Mouse (Mus musculus) liver, embryonic 18 days (tissue): ENCODE results near the gene Tut4. TPM values are rescaled to one million over a fixed set of nuclear protein-coding genes. Genes with fewer than 3 reads are reported as not detected.

Source experiments
- polyA plus RNA-seq: library from polyadenylated mRNA; depleted of rRNA; stranded (reverse); fragments of >200 nt; gene quantifications from 2 replicates; pipeline ENCODE4 v1.2.3, GENCODE M21; 2012; rRNA removed

The Tut4 gene
- 41.4 and 57.2 TPM in 2 replicates for polyA plus RNA-seq

GRCm38 (mm10) chr4:108459231-108460155 lies at the start of gene Tut4:
Gene Tut4 (plus strand): TSS chr4:108459426.

GRCm38 (mm10) chr4:108578840-108579742 lies 119.9 kb downstream of the Tut4 start, which contains the start of the genes Prpf38a and Orc1:
Gene Prpf38a (minus strand): TSS chr4:108579336.
Gene Orc1 (plus strand): TSS chr4:108579423.

Other genes starting within 250 kb of the Tut4 start
- 0.96 and 1.3 TPM in 2 replicates for gene Zyg11a, start 241.4 kb upstream of the Tut4 start, polyA plus RNA-seq
- 3.4 and 4.0 TPM in 2 replicates for gene Zyg11b, start 158.3 kb upstream of the Tut4 start, polyA plus RNA-seq
- 16.3 and 22.9 TPM in 2 replicates for gene Coa7, start 131.3 kb upstream of the Tut4 start, polyA plus RNA-seq
- gene Shisal2a, start 76.1 kb upstream of the Tut4 start, polyA plus RNA-seq = 1.3 and 3.0 TPM in 2 replicates
- 11.9 and 14.0 TPM in 2 replicates for gene Gpx7, start 52.5 kb upstream of the Tut4 start, polyA plus RNA-seq
- gene Prpf38a, start 119.9 kb downstream of the Tut4 start, polyA plus RNA-seq = 16.0 and 17.3 TPM in 2 replicates
- 4.5 and 5.5 TPM in 2 replicates for gene Orc1, start 120.0 kb downstream of the Tut4 start, polyA plus RNA-seq
- 8.7 and 9.0 TPM in 2 replicates for gene Cc2d1b, start 160.5 kb downstream of the Tut4 start, polyA plus RNA-seq